Mouse (Mus musculus): ENCODE measurements around the gene Gm17728. TPM values are rescaled to one million over a fixed set of nuclear protein-coding genes. Genes with fewer than 3 reads are reported as not detected.
"Not testable (repeated sequence)": the region's sequence is repeated elsewhere in the genome, so short reads cannot be mapped to it uniquely, and the experiment has no call there.

Gene Gm17728
- not detected in 2 replicates for polyA plus RNA-seq (2015; fragmentation: Nextera tagmentation; extraction: Ambion mirVana)

GRCm38 (mm10) chr17:9421760-9422159 lies at the start of gene Gm17728:
TSS of gene Gm17728 (plus strand) at chr17:9422060.
- ATAC-seq; H3K36me3 ChIP-seq (ENCODE audit: insufficient read depth, low read length): not testable (repeated sequence)
- WGBS, result 88% methylated on average over 7 of the region's 8 CpGs

GRCm38 (mm10) chr17:9397493-9397892 lies 24.4 kb upstream of the Gm17728 start:
- WGBS, result 59% methylated on average over 7 of the region's 7 CpGs
- ATAC-seq, result no peak
- TF ChIP-seq EP300 (IDR thresholded peaks at IDR 0.05) (no peak), CTCF (IDR thresholded peaks at IDR 0.05) (no peak)

More at GRCm38 (mm10) chr17:9421760-9422159, at the start of gene Gm17728:
- DNase-seq (ENCODE audit: low spot score); H3K9ac ChIP-seq (replicated peaks; ENCODE audit: low read depth); H3K9me3 ChIP-seq (ENCODE audit: low read length); H3K4me2 ChIP-seq (replicated peaks; ENCODE audit: low read depth, low read length); H3K4me1 ChIP-seq (ENCODE audit: insufficient read depth, low read depth, low read length); H3K4me3 ChIP-seq (ENCODE audit: low read depth, low read length); H3K27ac ChIP-seq (ENCODE audit: low read length); H3K27me3 ChIP-seq (replicated peaks; ENCODE audit: insufficient read depth, low read length): not testable (repeated sequence)

GRCm38 (mm10) chr17:9398551-9398950 lies 23.3 kb upstream of the Gm17728 start:
- TF ChIP-seq CTCF (IDR thresholded peaks at IDR 0.05) (no peak), EP300 (IDR thresholded peaks at IDR 0.05) (no peak)
- 58% methylated on average over 4 of the region's 4 CpGs for WGBS
- ATAC-seq (no peak), DNase-seq (ENCODE audit: low spot score) (no peak)
- H3K4me1 ChIP-seq (ENCODE audit: insufficient read depth, low read depth, low read length), result no peaks in the 10 kb centered on the region
- H3K9ac ChIP-seq (replicated peaks; ENCODE audit: low read depth), result no peak overlapping the region
- no peak overlapping the region for H3K4me3 ChIP-seq (ENCODE audit: low read depth, low read length)
- H3K27ac ChIP-seq (ENCODE audit: low read length), result no peak overlapping the region
- H3K4me2 ChIP-seq (replicated peaks; ENCODE audit: low read depth, low read length), result no peak overlapping the region
- H3K27me3 ChIP-seq (replicated peaks; ENCODE audit: insufficient read depth, low read length), result no peaks in the 10 kb centered on the region
- H3K9me3 ChIP-seq (ENCODE audit: low read length), result no peaks in the 10 kb centered on the region
- H3K36me3 ChIP-seq (ENCODE audit: insufficient read depth, low read length), result no peaks in the 10 kb centered on the region

More at GRCm38 (mm10) chr17:9397493-9397892, 24.4 kb upstream of the Gm17728 start:
- Histone ChIP-seq H3K4me1 (ENCODE audit: insufficient read depth, low read depth, low read length) (no peaks in the 10 kb centered on the region), H3K36me3 (ENCODE audit: insufficient read depth, low read length) (no peaks in the 10 kb centered on the region), H3K9ac (replicated peaks; ENCODE audit: low read depth) (no peak overlapping the region), H3K27me3 (replicated peaks; ENCODE audit: insufficient read depth, low read length) (no peaks in the 10 kb centered on the region), H3K4me3 (ENCODE audit: low read depth, low read length) (no peak overlapping the region), H3K4me2 (replicated peaks; ENCODE audit: low read depth, low read length) (no peak overlapping the region), H3K27ac (ENCODE audit: low read length) (no peak overlapping the region), H3K9me3 (ENCODE audit: low read length) (no peaks in the 10 kb centered on the region)
- DNase-seq (ENCODE audit: low spot score), result no peak

GRCm38 (mm10) chr17:9403991-9404390 lies 17.9 kb upstream of the Gm17728 start:
- ATAC-seq, result no peak
- H3K9ac ChIP-seq (replicated peaks; ENCODE audit: low read depth), result no peak overlapping the region

GRCm38 (mm10) chr17:9407640-9408039 lies 14.2 kb upstream of the Gm17728 start:
- DNase-seq (ENCODE audit: low spot score) (no peak), ATAC-seq (no peak)
- H3K27ac ChIP-seq (ENCODE audit: low read length), result no peak overlapping the region

More at GRCm38 (mm10) chr17:9403991-9404390, 17.9 kb upstream of the Gm17728 start:
- no peak for TF ChIP-seq CTCF (IDR thresholded peaks at IDR 0.05)
- no peak for TF ChIP-seq EP300 (IDR thresholded peaks at IDR 0.05)
- no peak for DNase-seq (ENCODE audit: low spot score)
- Histone ChIP-seq H3K27me3 (replicated peaks; ENCODE audit: insufficient read depth, low read length) (no peaks in the 10 kb centered on the region), H3K4me2 (replicated peaks; ENCODE audit: low read depth, low read length) (no peak overlapping the region), H3K4me3 (ENCODE audit: low read depth, low read length) (no peak overlapping the region), H3K36me3 (ENCODE audit: insufficient read depth, low read length) (no peaks in the 10 kb centered on the region), H3K9me3 (ENCODE audit: low read length) (no peaks in the 10 kb centered on the region), H3K4me1 (ENCODE audit: insufficient read depth, low read depth, low read length) (no peaks in the 10 kb centered on the region), H3K27ac (ENCODE audit: low read length) (no peak overlapping the region)
- 84% methylated on average over 3 of the region's 3 CpGs for WGBS

GRCm38 (mm10) chr17:9419016-9419415 lies 2.8 kb upstream of the Gm17728 start:
- no peak for ATAC-seq

More at GRCm38 (mm10) chr17:9407640-9408039, 14.2 kb upstream of the Gm17728 start:
- TF ChIP-seq CTCF (IDR thresholded peaks at IDR 0.05) (no peak), EP300 (IDR thresholded peaks at IDR 0.05) (no peak)
- Histone ChIP-seq H3K4me3 (ENCODE audit: low read depth, low read length) (no peak overlapping the region), H3K9ac (replicated peaks; ENCODE audit: low read depth) (no peak overlapping the region), H3K27me3 (replicated peaks; ENCODE audit: insufficient read depth, low read length) (no peaks in the 10 kb centered on the region), H3K9me3 (ENCODE audit: low read length) (no peaks in the 10 kb centered on the region), H3K4me1 (ENCODE audit: insufficient read depth, low read depth, low read length) (no peaks in the 10 kb centered on the region), H3K4me2 (replicated peaks; ENCODE audit: low read depth, low read length) (no peak overlapping the region), H3K36me3 (ENCODE audit: insufficient read depth, low read length) (no peaks in the 10 kb centered on the region)
- 29% methylated on average over 6 of the region's 6 CpGs for WGBS

More at GRCm38 (mm10) chr17:9419016-9419415, 2.8 kb upstream of the Gm17728 start:
- Histone ChIP-seq H3K27me3 (replicated peaks; ENCODE audit: insufficient read depth, low read length) (no peaks in the 10 kb centered on the region), H3K4me3 (ENCODE audit: low read depth, low read length) (no peak overlapping the region), H3K4me2 (replicated peaks; ENCODE audit: low read depth, low read length) (no peak overlapping the region), H3K9me3 (ENCODE audit: low read length) (no peaks in the 10 kb centered on the region), H3K4me1 (ENCODE audit: insufficient read depth, low read depth, low read length) (no peaks in the 10 kb centered on the region), H3K36me3 (ENCODE audit: insufficient read depth, low read length) (no peaks in the 10 kb centered on the region), H3K9ac (replicated peaks; ENCODE audit: low read depth) (no peak overlapping the region), H3K27ac (ENCODE audit: low read length) (no peak overlapping the region)
- DNase-seq (ENCODE audit: low spot score), result no peak
- 84% methylated on average over 2 of the region's 2 CpGs for WGBS
- no peak for TF ChIP-seq CTCF (IDR thresholded peaks at IDR 0.05)
- TF ChIP-seq EP300 (IDR thresholded peaks at IDR 0.05), result no peak

Data from lung, postnatal 0 days (tissue).